Mouse (Mus musculus): Measurements from ENCODE around the gene Cwf19l1. TPM values are rescaled to one million over a fixed set of nuclear protein-coding genes. Genes with fewer than 3 reads are reported as not detected.
"Not testable (repeated sequence)": the region's sequence is repeated elsewhere in the genome, so short reads cannot be mapped to it uniquely, and the experiment has no call there.

The Cwf19l1 gene
- polyA plus RNA-seq, 1 experiment from 2014 or later: 29.7 TPM

- Histone ChIP-seq H3K27ac (no peak overlapping the region), H3K36me3 (peaks cover 4% of the 10 kb centered on the region; the same call in 1 of the 2 replicates), H3K4me2 (peak overlapping the region; percentile 82), H3K9ac (no peak overlapping the region), H3K9me3 (no peaks in the 10 kb centered on the region), H3K4me3 (replicated peaks) (peak overlapping the region; percentile 77), H3K4me1 (peaks cover 10% of the 10 kb centered on the region; the same call in 1 of the 2 replicates), H3K27me3 (replicated peaks) (no peaks in the 10 kb centered on the region)
- no peak for ATAC-seq (ENCODE audit: insufficient read depth, low FRiP score, low read depth)
- 58% methylated on average over 9 of the region's 9 CpGs for WGBS
Measured at GRCm38 (mm10) chr19:44146568-44146879, 10.8 kb upstream of the Cwf19l1 start.

DNA sequence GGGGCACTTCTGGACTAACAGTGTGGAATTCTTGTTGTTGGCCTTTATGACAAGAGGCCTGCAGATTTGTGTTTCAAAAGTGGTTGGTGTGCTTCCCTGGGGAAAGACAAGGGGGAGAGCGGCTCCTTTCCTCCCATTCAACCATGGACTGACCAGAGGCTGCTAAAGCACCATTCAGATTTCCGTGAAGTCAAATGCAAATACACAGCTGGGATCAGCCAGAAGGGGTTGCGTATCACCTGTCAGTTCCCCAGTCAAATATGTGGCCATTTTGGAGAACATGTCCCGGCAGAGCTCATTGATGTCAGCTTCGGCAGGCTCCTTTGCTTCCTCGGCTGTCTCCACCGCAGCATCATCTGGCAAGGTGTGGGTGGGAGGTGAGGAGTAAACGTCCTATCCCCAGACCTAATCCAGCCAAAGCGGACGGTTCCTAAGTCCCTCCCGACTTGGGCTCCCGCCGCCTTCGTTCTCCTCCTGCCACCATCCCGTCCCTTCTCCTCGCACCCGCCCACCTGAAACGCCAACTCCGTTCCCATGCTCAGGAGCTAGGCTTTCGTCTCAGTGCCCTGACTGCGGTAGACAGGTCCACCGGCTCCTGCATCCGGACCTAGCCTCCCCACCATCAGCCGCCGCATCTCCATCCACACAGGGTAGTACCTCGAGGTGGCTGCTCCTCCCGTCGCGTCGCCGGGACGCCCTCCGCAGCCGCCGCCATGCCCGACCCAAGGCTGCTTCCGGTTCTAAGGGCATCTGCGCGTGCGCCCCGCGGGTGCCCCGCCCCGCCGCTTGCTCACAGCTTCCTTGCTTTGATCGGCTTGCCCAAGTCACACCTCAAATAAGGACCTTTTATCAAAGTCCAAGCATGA, 10.3 kb upstream of the Cwf19l1 start, which contains the start of gene Bloc1s2:
Bloc1s2 (minus strand) TSS at position 745 of the 866 bp plus-strand sequence.
- Histone ChIP-seq H3K4me3 (replicated peaks) (peak within 1 kb of the TSS; percentile 77), H3K36me3 (peaks cover 9% of the 10 kb centered on the region; the same call in 1 of the 2 replicates), H3K9me3 (no peaks in the 10 kb centered on the region), H3K27ac (0 out of 2 replicates have a peak within 1 kb of the TSS, but pooled peaks have one; percentile 21), H3K9ac (peak within 1 kb of the TSS; percentile 52), H3K27me3 (replicated peaks) (no peaks in the 10 kb centered on the region), H3K4me2 (peak within 1 kb of the TSS; percentile 82), H3K4me1 (peaks cover 10% of the 10 kb centered on the region; the same call in 1 of the 2 replicates)
- WGBS: 2% methylated on average over 46 of the region's 46 CpGs
- ATAC-seq (ENCODE audit: insufficient read depth, low FRiP score, low read depth): peak; percentile 88

DNA sequence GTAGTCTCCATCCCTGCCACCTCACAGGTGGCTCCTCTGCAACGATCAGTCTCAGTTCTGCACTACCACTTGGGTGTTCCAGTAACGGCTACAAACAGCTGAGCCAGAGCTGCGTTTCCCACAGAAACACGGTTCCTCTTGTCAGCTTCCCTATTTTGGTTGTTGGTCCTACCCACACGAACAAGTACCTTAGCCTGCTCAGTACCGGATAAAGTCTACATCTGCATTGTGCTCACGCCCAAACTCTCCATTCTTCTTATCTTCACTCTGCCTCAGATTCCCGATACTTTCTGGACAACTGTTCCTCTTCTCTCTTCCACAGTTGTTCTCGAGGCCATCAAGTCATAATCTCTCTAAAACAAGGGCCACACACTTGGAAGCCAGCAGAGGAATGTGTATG, 8.7 kb upstream of the Cwf19l1 start:
- no peak for ATAC-seq (ENCODE audit: insufficient read depth, low FRiP score, low read depth)
- peaks cover 10% of the 10 kb centered on the region; the same call in 1 of the 2 replicates for H3K4me1 ChIP-seq
- no peak overlapping the region for H3K9ac ChIP-seq
- no peak overlapping the region for H3K27ac ChIP-seq
- no peak overlapping the region for H3K4me3 ChIP-seq (replicated peaks)
- H3K27me3 ChIP-seq (replicated peaks): no peaks in the 10 kb centered on the region
- WGBS: 82% methylated on average over 9 of the region's 9 CpGs
- H3K36me3 ChIP-seq: peaks cover 16% of the 10 kb centered on the region; the same call in 1 of the 2 replicates
- H3K4me2 ChIP-seq: no peak overlapping the region
- H3K9me3 ChIP-seq: no peaks in the 10 kb centered on the region

DNA sequence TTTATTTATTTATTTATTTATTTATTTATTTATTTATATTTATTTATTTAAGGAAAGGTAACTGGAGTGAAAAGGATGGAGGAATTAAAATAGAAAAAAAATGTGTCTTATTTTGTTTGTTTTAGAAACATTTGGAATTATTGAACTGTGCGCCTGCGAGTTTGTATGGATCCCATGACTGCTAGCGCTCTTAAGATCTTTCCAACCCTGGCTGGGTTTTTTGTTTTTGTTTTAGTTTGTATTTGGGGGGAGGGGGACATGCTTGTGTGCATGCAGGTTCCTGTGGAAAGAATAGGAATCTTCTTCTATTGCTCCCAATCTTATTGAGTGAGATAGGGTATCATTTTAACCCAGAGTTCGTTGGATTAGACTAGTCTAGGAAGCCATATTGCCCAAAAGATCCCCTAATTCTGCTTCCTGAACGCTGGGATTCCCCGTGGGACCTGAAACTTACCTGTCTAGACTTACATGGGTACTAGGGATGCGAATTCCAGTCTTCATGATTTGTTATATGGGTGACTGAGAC, 347 bp upstream of the Cwf19l1 start:
- Histone ChIP-seq H3K27ac (no peak overlapping the region), H3K9ac (no peak overlapping the region), H3K36me3 (peaks cover 20% of the 10 kb centered on the region), H3K27me3 (replicated peaks) (no peaks in the 10 kb centered on the region), H3K4me3 (replicated peaks) (peak overlapping the region; percentile 73), H3K4me2 (peak overlapping the region; percentile 56), H3K9me3 (no peaks in the 10 kb centered on the region), H3K4me1 (peaks cover 8% of the 10 kb centered on the region; the same call in 1 of the 2 replicates)
- no peak for ATAC-seq (ENCODE audit: insufficient read depth, low FRiP score, low read depth)
- 33% methylated on average over 7 of the region's 7 CpGs for WGBS

- H3K4me3 ChIP-seq (replicated peaks): no peak overlapping the region
- ATAC-seq (ENCODE audit: insufficient read depth, low FRiP score, low read depth): no peak
- peaks cover 8% of the 10 kb centered on the region; the same call in 1 of the 2 replicates for H3K4me1 ChIP-seq
- no peak overlapping the region for H3K27ac ChIP-seq
- no peak overlapping the region for H3K9ac ChIP-seq
- 84% methylated on average over 5 of the region's 5 CpGs for WGBS
- no peak overlapping the region for H3K4me2 ChIP-seq
- H3K27me3 ChIP-seq (replicated peaks): no peaks in the 10 kb centered on the region
- peaks cover 22% of the 10 kb centered on the region; the same call in 1 of the 2 replicates for H3K36me3 ChIP-seq
- H3K9me3 ChIP-seq: no peaks in the 10 kb centered on the region
Measured at GRCm38 (mm10) chr19:44132917-44133316, 2.8 kb downstream of the Cwf19l1 start.

DNA sequence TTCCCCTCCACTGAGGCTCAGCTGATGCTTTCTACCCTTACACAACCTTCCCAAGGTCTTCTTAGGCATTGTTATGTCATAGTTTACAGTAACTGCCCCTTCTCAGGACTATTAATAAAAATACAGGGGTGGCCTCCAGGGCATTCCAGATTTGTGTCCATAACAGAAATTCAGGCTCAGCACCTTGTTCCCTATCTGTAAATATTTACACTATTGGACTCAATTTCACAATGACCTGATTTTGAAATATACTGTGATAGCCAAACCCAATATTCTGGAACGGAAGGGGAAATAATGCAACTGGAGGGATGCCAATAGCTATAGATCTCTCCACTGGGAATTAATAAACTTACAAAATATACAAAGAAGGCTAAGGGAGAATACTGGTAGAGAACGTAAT, 7.1 kb downstream of the Cwf19l1 start:
- WGBS: 76% methylated on average over 2 of the region's 2 CpGs
- H3K4me1 ChIP-seq: no peaks in the 10 kb centered on the region
- H3K9me3 ChIP-seq: no peaks in the 10 kb centered on the region
- H3K36me3 ChIP-seq: peaks cover 42% of the 10 kb centered on the region
- no peak overlapping the region for H3K4me3 ChIP-seq (replicated peaks)
- no peak for ATAC-seq (ENCODE audit: insufficient read depth, low FRiP score, low read depth)
- H3K27ac ChIP-seq: no peak overlapping the region
- no peak overlapping the region for H3K9ac ChIP-seq
- no peaks in the 10 kb centered on the region for H3K27me3 ChIP-seq (replicated peaks)
- H3K4me2 ChIP-seq: no peak overlapping the region

DNA sequence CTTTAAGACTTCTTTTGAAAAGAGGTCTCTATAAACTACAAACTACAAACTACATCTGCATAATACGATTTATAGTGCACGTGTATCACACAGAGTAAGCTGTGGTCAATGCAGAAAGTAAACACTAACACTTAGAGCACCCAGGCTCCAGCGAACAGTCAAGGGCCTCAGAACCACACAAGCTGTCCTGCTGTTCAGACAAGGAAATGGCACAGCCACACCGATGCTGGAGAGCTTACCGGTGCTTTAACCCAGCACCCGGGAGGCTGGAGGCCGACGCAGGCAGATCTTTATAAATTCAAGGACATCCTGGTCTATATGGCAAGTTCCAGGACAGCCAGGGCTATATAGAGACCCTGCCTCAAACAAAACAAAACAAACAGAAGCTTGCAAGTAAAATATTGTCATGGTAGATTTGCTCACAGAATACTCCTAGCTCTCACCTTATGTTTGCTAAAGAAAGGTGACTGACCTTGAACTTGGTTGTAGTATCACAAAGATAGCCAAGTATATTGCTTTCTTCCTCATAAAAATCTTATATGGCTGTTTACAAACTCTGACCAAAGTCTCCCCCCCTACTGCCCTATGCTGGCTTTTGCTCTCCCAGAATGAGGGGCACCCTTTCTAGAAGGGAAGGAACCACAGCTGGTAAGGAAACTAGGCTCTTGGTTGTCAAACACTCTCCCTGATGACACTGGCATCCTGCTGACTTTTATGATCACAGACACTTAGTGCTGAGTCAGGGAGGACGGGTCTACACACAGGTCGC, 7.8 kb downstream of the Cwf19l1 start:
- H3K9me3 ChIP-seq: no peaks in the 10 kb centered on the region
- no peak overlapping the region for H3K4me2 ChIP-seq
- ATAC-seq (ENCODE audit: insufficient read depth, low FRiP score, low read depth): no peak
- H3K27me3 ChIP-seq (replicated peaks): no peaks in the 10 kb centered on the region
- WGBS: 91% methylated on average over 10 of the region's 10 CpGs
- no peaks in the 10 kb centered on the region for H3K4me1 ChIP-seq
- no peak overlapping the region for H3K4me3 ChIP-seq (replicated peaks)
- no peak overlapping the region for H3K9ac ChIP-seq
- H3K27ac ChIP-seq: no peak overlapping the region
- H3K36me3 ChIP-seq: peaks cover 48% of the 10 kb centered on the region

- Histone ChIP-seq H3K9me3 (no peaks in the 10 kb centered on the region), H3K27ac (no peak overlapping the region), H3K4me2 (no peak overlapping the region), H3K4me1 (no peaks in the 10 kb centered on the region), H3K9ac (no peak overlapping the region), H3K4me3 (replicated peaks) (no peak overlapping the region), H3K36me3 (peaks cover 44% of the 10 kb centered on the region), H3K27me3 (replicated peaks) (no peaks in the 10 kb centered on the region)
- ATAC-seq (ENCODE audit: insufficient read depth, low FRiP score, low read depth): no peak
- 90% methylated on average over 7 of the region's 7 CpGs for WGBS
Measured at GRCm38 (mm10) chr19:44121137-44121536, 14.5 kb downstream of the Cwf19l1 start.

DNA sequence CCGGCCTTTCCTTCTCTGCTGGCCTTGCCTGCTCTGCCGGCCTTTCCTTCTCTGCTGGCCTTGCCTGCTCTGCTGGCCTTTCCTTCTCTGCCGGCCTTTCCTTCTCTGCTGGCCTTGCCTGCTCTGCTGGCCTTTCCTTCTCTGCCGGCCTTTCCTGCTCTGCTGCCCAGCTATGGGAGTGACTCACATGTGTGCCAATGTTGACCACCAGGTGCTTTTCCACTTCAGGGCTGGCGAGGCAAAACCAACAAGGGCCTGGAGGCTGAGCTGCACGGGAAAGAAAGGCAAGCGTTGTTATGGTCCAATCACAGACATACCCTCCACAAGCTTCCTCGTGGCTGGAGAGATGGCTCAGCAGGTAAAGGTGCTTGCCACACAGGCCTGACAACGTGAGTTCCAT, 15.0 kb downstream of the Cwf19l1 start:
- H3K9me3 ChIP-seq; H3K9ac ChIP-seq; ATAC-seq (ENCODE audit: insufficient read depth, low FRiP score, low read depth); H3K27ac ChIP-seq; H3K4me3 ChIP-seq (replicated peaks); H3K27me3 ChIP-seq (replicated peaks); H3K4me1 ChIP-seq; H3K4me2 ChIP-seq: not testable (repeated sequence)
- 89% methylated on average over 9 of the region's 9 CpGs for WGBS
- peaks cover 44% of the 10 kb centered on the region for H3K36me3 ChIP-seq

DNA sequence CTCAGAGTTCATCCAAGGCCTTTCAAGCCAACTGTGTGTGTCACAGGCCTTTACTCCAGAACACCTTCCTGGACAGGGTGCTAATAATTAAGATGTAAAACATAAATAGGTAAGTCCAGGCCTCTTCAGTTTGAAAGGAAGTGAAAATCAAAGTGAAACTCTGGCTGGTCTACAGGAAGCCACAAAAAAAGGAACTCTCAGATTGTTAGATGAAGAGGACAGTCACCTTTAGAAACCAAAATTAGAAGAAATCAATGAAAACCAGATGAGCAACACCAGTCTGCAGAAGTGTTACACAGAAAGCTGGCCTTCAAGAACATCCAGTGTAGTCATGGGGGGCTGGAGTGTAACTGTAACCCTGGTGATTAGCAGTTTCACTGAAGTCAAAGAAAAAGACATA, 17.9 kb downstream of the Cwf19l1 start:
- Histone ChIP-seq H3K4me2 (no peak overlapping the region), H3K4me3 (replicated peaks) (no peak overlapping the region), H3K27me3 (replicated peaks) (no peaks in the 10 kb centered on the region), H3K27ac (no peak overlapping the region), H3K4me1 (no peaks in the 10 kb centered on the region), H3K36me3 (peaks cover 43% of the 10 kb centered on the region), H3K9me3 (no peaks in the 10 kb centered on the region), H3K9ac (no peak overlapping the region)
- ATAC-seq (ENCODE audit: insufficient read depth, low FRiP score, low read depth): no peak

- Histone ChIP-seq H3K4me2 (no peak overlapping the region), H3K4me3 (replicated peaks) (no peak overlapping the region), H3K4me1 (peaks cover 4% of the 10 kb centered on the region; the same call in 1 of the 2 replicates), H3K27ac (no peak overlapping the region), H3K36me3 (peaks cover 27% of the 10 kb centered on the region), H3K9me3 (no peaks in the 10 kb centered on the region), H3K9ac (no peak overlapping the region), H3K27me3 (replicated peaks) (no peaks in the 10 kb centered on the region)
- 75% methylated on average over 7 of the region's 7 CpGs for WGBS
- no peak for ATAC-seq (ENCODE audit: insufficient read depth, low FRiP score, low read depth)
Measured at GRCm38 (mm10) chr19:44111706-44112105, 24.0 kb downstream of the Cwf19l1 start.

- Histone ChIP-seq H3K4me2 (no peak overlapping the region), H3K9me3 (no peaks in the 10 kb centered on the region), H3K4me3 (replicated peaks) (no peak overlapping the region), H3K4me1 (peaks cover 4% of the 10 kb centered on the region; the same call in 1 of the 2 replicates), H3K27me3 (replicated peaks) (no peaks in the 10 kb centered on the region), H3K27ac (no peak overlapping the region), H3K36me3 (peaks cover 27% of the 10 kb centered on the region), H3K9ac (no peak overlapping the region)
- 87% methylated on average over 9 of the region's 9 CpGs for WGBS
- no peak for ATAC-seq (ENCODE audit: insufficient read depth, low FRiP score, low read depth)
Measured at GRCm38 (mm10) chr19:44110356-44110755, 25.3 kb downstream of the Cwf19l1 start.

Data from stomach, embryonic 15.5 days (tissue).